Mouse (Mus musculus): Measurements from ENCODE around the gene Eef2. TPM values are rescaled to one million over a fixed set of nuclear protein-coding genes. Genes with fewer than 3 reads are reported as not detected.

The Eef2 gene
- polyA plus RNA-seq, 1 experiment: 1,330 TPM

- TF ChIP-seq CTCF (conservative IDR thresholded peaks at IDR 0.05; ENCODE audit: insufficient read depth, insufficient read length, low read depth, low read length) (no peak), POLR2A (IDR thresholded peaks at IDR 0.05; ENCODE audit: low read depth, low read length) (no peak)
- H3K27me3 ChIP-seq (replicated peaks; ENCODE audit: control insufficient read depth, insufficient read depth, low read length): no peaks in the 10 kb centered on the region
Measured at GRCm38 (mm10) chr10:81142551-81142981, 33.9 kb upstream of the Eef2 start.

GRCm38 (mm10) chr10:81143157-81143633, 33.2 kb upstream of the Eef2 start:
- Histone ChIP-seq H3K27me3 (replicated peaks; ENCODE audit: control insufficient read depth, insufficient read depth, low read length) (no peaks in the 10 kb centered on the region), H3K36me3 (ENCODE audit: control insufficient read depth, insufficient read depth, low read length) (peaks cover 5% of the 10 kb centered on the region), H3K4me3 (ENCODE audit: insufficient read depth, low read depth, low read length) (no peak overlapping the region), H3K27ac (ENCODE audit: insufficient read depth, low read depth, low read length) (no peak overlapping the region), H3K4me1 (ENCODE audit: control insufficient read depth, insufficient read depth, low read length) (peaks cover 22% of the 10 kb centered on the region)
- TF ChIP-seq POLR2A (IDR thresholded peaks at IDR 0.05; ENCODE audit: low read depth, low read length) (no peak), CTCF (conservative IDR thresholded peaks at IDR 0.05; ENCODE audit: insufficient read depth, insufficient read length, low read depth, low read length) (no peak)
- 87% methylated on average over 7 of the region's 7 CpGs for WGBS
- DNase-seq: no peak

More at GRCm38 (mm10) chr10:81142551-81142981, 33.9 kb upstream of the Eef2 start:
- Histone ChIP-seq H3K4me3 (ENCODE audit: insufficient read depth, low read depth, low read length) (no peak overlapping the region), H3K4me1 (ENCODE audit: control insufficient read depth, insufficient read depth, low read length) (peaks cover 22% of the 10 kb centered on the region), H3K36me3 (ENCODE audit: control insufficient read depth, insufficient read depth, low read length) (peaks cover 5% of the 10 kb centered on the region; the same call in 1 of the 2 replicates), H3K27ac (ENCODE audit: insufficient read depth, low read depth, low read length) (no peak overlapping the region)
- no peak for DNase-seq
- whole genome bisulfite sequencing: 79% methylated on average over 5 of the region's 5 CpGs

- Histone ChIP-seq H3K4me1 (ENCODE audit: control insufficient read depth, insufficient read depth, low read length) (peaks cover 19% of the 10 kb centered on the region), H3K27me3 (replicated peaks; ENCODE audit: control insufficient read depth, insufficient read depth, low read length) (no peaks in the 10 kb centered on the region), H3K36me3 (ENCODE audit: control insufficient read depth, insufficient read depth, low read length) (peaks cover 6% of the 10 kb centered on the region), H3K27ac (ENCODE audit: insufficient read depth, low read depth, low read length) (no peak overlapping the region), H3K4me3 (ENCODE audit: insufficient read depth, low read depth, low read length) (no peak overlapping the region)
- 92% methylated on average over 52 of the region's 52 CpGs for WGBS
- no peak for DNase-seq
- no peak for TF ChIP-seq POLR2A (IDR thresholded peaks at IDR 0.05; ENCODE audit: low read depth, low read length)
- TF ChIP-seq CTCF (conservative IDR thresholded peaks at IDR 0.05; ENCODE audit: insufficient read depth, insufficient read length, low read depth, low read length): no peak
Measured at GRCm38 (mm10) chr10:81143845-81144437, 32.5 kb upstream of the Eef2 start.

- Histone ChIP-seq H3K27ac (ENCODE audit: insufficient read depth, low read depth, low read length) (no peak overlapping the region), H3K36me3 (ENCODE audit: control insufficient read depth, insufficient read depth, low read length) (peaks cover 6% of the 10 kb centered on the region), H3K4me1 (ENCODE audit: control insufficient read depth, insufficient read depth, low read length) (peaks cover 12% of the 10 kb centered on the region)
Measured at GRCm38 (mm10) chr10:81144667-81145066, 31.8 kb upstream of the Eef2 start.

GRCm38 (mm10) chr10:81145307-81145706, 31.1 kb upstream of the Eef2 start:
- Histone ChIP-seq H3K4me3 (ENCODE audit: insufficient read depth, low read depth, low read length) (no peak overlapping the region), H3K27ac (ENCODE audit: insufficient read depth, low read depth, low read length) (no peak overlapping the region), H3K27me3 (replicated peaks; ENCODE audit: control insufficient read depth, insufficient read depth, low read length) (no peaks in the 10 kb centered on the region), H3K36me3 (ENCODE audit: control insufficient read depth, insufficient read depth, low read length) (peaks cover 6% of the 10 kb centered on the region), H3K4me1 (ENCODE audit: control insufficient read depth, insufficient read depth, low read length) (peaks cover 6% of the 10 kb centered on the region; the same call in 1 of the 2 replicates)
- DNase-seq: no peak
- no peak for TF ChIP-seq POLR2A (IDR thresholded peaks at IDR 0.05; ENCODE audit: low read depth, low read length)
- TF ChIP-seq CTCF (conservative IDR thresholded peaks at IDR 0.05; ENCODE audit: insufficient read depth, insufficient read length, low read depth, low read length): no peak
- 83% methylated on average over 6 of the region's 6 CpGs for WGBS

More at GRCm38 (mm10) chr10:81144667-81145066, 31.8 kb upstream of the Eef2 start:
- Histone ChIP-seq H3K27me3 (replicated peaks; ENCODE audit: control insufficient read depth, insufficient read depth, low read length) (no peaks in the 10 kb centered on the region), H3K4me3 (ENCODE audit: insufficient read depth, low read depth, low read length) (no peak overlapping the region)
- TF ChIP-seq CTCF (conservative IDR thresholded peaks at IDR 0.05; ENCODE audit: insufficient read depth, insufficient read length, low read depth, low read length) (no peak), POLR2A (IDR thresholded peaks at IDR 0.05; ENCODE audit: low read depth, low read length) (no peak)
- peak; percentile 61 for DNase-seq
- 67% methylated on average over 27 of the region's 27 CpGs for WGBS

GRCm38 (mm10) chr10:81145778-81146177, 30.7 kb upstream of the Eef2 start:
- no peak overlapping the region for H3K27ac ChIP-seq (ENCODE audit: insufficient read depth, low read depth, low read length)
- DNase-seq: no peak
- 53% methylated on average over 7 of the region's 7 CpGs for whole genome bisulfite sequencing
- TF ChIP-seq POLR2A (IDR thresholded peaks at IDR 0.05; ENCODE audit: low read depth, low read length): no peak
- TF ChIP-seq CTCF (conservative IDR thresholded peaks at IDR 0.05; ENCODE audit: insufficient read depth, insufficient read length, low read depth, low read length): no peak
- no peaks in the 10 kb centered on the region for H3K27me3 ChIP-seq (replicated peaks; ENCODE audit: control insufficient read depth, insufficient read depth, low read length)
- H3K36me3 ChIP-seq (ENCODE audit: control insufficient read depth, insufficient read depth, low read length): peaks cover 6% of the 10 kb centered on the region
- H3K4me1 ChIP-seq (ENCODE audit: control insufficient read depth, insufficient read depth, low read length): peaks cover 2% of the 10 kb centered on the region; the same call in 1 of the 2 replicates
- no peak overlapping the region for H3K4me3 ChIP-seq (ENCODE audit: insufficient read depth, low read depth, low read length)

- H3K36me3 ChIP-seq (ENCODE audit: control insufficient read depth, insufficient read depth, low read length): peaks cover 6% of the 10 kb centered on the region
- H3K4me1 ChIP-seq (ENCODE audit: control insufficient read depth, insufficient read depth, low read length): no peaks in the 10 kb centered on the region
- 89% methylated on average over 4 of the region's 4 CpGs for WGBS
- no peak for DNase-seq
- TF ChIP-seq CTCF (conservative IDR thresholded peaks at IDR 0.05; ENCODE audit: insufficient read depth, insufficient read length, low read depth, low read length) (no peak), POLR2A (IDR thresholded peaks at IDR 0.05; ENCODE audit: low read depth, low read length) (no peak)
- no peak overlapping the region for H3K4me3 ChIP-seq (ENCODE audit: insufficient read depth, low read depth, low read length)
- no peaks in the 10 kb centered on the region for H3K27me3 ChIP-seq (replicated peaks; ENCODE audit: control insufficient read depth, insufficient read depth, low read length)
- no peak overlapping the region for H3K27ac ChIP-seq (ENCODE audit: insufficient read depth, low read depth, low read length)
Measured at GRCm38 (mm10) chr10:81146296-81146695, 30.1 kb upstream of the Eef2 start.

Data from kidney, adult 2 months (tissue).